Mouse (Mus musculus): ENCODE data around the gene Treml1.

DNA sequence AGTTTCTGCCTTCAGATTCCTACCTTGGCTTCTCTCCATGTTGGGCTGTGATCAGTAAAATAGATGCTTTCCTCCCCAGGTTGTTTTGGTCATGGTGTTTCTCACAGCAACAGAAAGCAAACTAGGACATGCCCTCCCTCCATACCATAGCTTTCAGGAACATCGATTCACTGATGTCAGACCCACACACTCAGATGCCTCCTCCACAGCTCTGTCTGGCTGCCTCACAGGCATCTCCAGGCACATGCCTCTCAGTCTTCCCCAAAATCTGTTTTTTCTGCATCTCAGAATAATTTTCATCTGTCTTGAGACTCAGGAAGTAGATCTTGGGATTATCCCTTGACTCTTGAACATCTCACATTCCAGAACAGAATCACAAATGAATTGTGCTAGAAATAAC, 16.4 kb downstream of the Treml1 start:
- TF ChIP-seq CTCF (conservative IDR thresholded peaks at IDR 0.05; ENCODE audit: low read length) (no peak), NANOG (IDR thresholded peaks at IDR 0.05; ENCODE audit: borderline replicate concordance, low read length) (no peak), POU5F1 (IDR thresholded peaks at IDR 0.05; ENCODE audit: borderline replicate concordance, low read length) (no peak)
